Mouse (Mus musculus): ENCODE measurements at regions not wholly inside any gene's neighbourhood (a gene's known extent, or its start where the extent isn't known, plus 50 kb on each side); places are given as distances from the start of the nearest gene placed in this dataset.

GRCm38 (mm10) chr5:118436035-118436434 lies 124.4 kb upstream of the Med13l start:
- Histone ChIP-seq H3K27me3 (ENCODE audit: control insufficient read depth, insufficient read depth, low read length) (peaks cover 12% of the 10 kb centered on the region; the same call in 1 of the 2 replicates), H3K36me3 (ENCODE audit: control insufficient read depth, insufficient read depth, low read length) (no peaks in the 10 kb centered on the region), H3K4me3 (replicated peaks; ENCODE audit: low read length) (no peak overlapping the region), H3K9ac (ENCODE audit: low read length) (no peak overlapping the region), H3K27ac (ENCODE audit: low read length) (no peak overlapping the region), H3K9me3 (replicated peaks; ENCODE audit: control insufficient read depth, low read length) (0 out of 2 replicates have a peak, but pooled peaks cover 2% of the 10 kb centered on the region), H3K4me2 (ENCODE audit: low read depth, low read length) (no peak overlapping the region), H3K4me1 (ENCODE audit: control insufficient read depth, insufficient read depth, low read length) (peaks cover 14% of the 10 kb centered on the region)
- no peak for ATAC-seq (ENCODE audit: insufficient read depth, low FRiP score)
- WGBS, result 41% methylated on average over 9 of the region's 9 CpGs

- H3K36me3 ChIP-seq (ENCODE audit: control insufficient read depth, insufficient read depth, low read length), result no peaks in the 10 kb centered on the region
- WGBS, result 17% methylated on average over 22 of the region's 22 CpGs
- no peak overlapping the region for H3K4me3 ChIP-seq (replicated peaks; ENCODE audit: low read length)
- H3K27me3 ChIP-seq (ENCODE audit: control insufficient read depth, insufficient read depth, low read length), result peaks cover 12% of the 10 kb centered on the region; the same call in 1 of the 2 replicates
- H3K9me3 ChIP-seq (replicated peaks; ENCODE audit: control insufficient read depth, low read length), result no peaks in the 10 kb centered on the region
- 0 out of 2 replicates have a peak overlapping the region, but pooled peaks have one; percentile 31 for H3K9ac ChIP-seq (ENCODE audit: low read length)
- ATAC-seq (ENCODE audit: insufficient read depth, low FRiP score), result peak; percentile 28; the same call in 1 of the 2 replicates
- peaks cover 14% of the 10 kb centered on the region for H3K4me1 ChIP-seq (ENCODE audit: control insufficient read depth, insufficient read depth, low read length)
- H3K27ac ChIP-seq (ENCODE audit: low read length), result no peak overlapping the region
- peak overlapping the region; percentile 23; the same call in 1 of the 2 replicates for H3K4me2 ChIP-seq (ENCODE audit: low read depth, low read length)
Measured at GRCm38 (mm10) chr5:118436474-118437306, 123.8 kb upstream of the Med13l start.

- H3K27ac ChIP-seq (ENCODE audit: low read length), result no peak overlapping the region
- H3K9ac ChIP-seq (ENCODE audit: low read length), result no peak overlapping the region
- 36% methylated on average over 7 of the region's 7 CpGs for WGBS
- H3K27me3 ChIP-seq (ENCODE audit: control insufficient read depth, insufficient read depth, low read length), result peaks cover 12% of the 10 kb centered on the region; the same call in 1 of the 2 replicates
- no peak overlapping the region for H3K4me2 ChIP-seq (ENCODE audit: low read depth, low read length)
- no peak overlapping the region for H3K4me3 ChIP-seq (replicated peaks; ENCODE audit: low read length)
- H3K9me3 ChIP-seq (replicated peaks; ENCODE audit: control insufficient read depth, low read length), result no peaks in the 10 kb centered on the region
- H3K36me3 ChIP-seq (ENCODE audit: control insufficient read depth, insufficient read depth, low read length), result no peaks in the 10 kb centered on the region
- H3K4me1 ChIP-seq (ENCODE audit: control insufficient read depth, insufficient read depth, low read length), result peaks cover 14% of the 10 kb centered on the region
- no peak for ATAC-seq (ENCODE audit: insufficient read depth, low FRiP score)
Measured at GRCm38 (mm10) chr5:118437307-118437610, 123.2 kb upstream of the Med13l start.

DNA sequence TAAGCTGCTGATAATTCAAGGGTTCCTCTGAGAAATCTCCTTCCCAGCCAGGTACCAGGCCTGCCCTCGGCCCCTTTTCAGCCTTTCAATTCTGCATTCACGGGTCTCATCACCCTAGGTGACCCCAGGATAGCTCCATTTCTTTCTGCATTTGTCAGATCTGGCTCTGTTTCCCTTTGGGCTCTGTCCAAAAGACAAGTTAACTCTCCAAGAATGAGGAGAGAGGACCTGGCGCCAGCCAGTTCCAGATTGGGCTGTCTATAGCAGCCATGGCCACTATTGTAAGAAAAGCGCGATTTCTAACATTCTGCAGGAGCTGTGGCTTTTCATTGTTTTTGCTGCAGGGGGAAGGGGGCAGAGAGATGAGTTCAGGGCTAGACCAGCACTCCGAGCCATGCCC lies 122.5 kb upstream of the Med13l start:
- no peak for ATAC-seq (ENCODE audit: insufficient read depth, low FRiP score)
- WGBS, result 56% methylated on average over 6 of the region's 6 CpGs
- H3K4me3 ChIP-seq (replicated peaks; ENCODE audit: low read length), result no peak overlapping the region
- H3K27ac ChIP-seq (ENCODE audit: low read length), result no peak overlapping the region
- H3K4me1 ChIP-seq (ENCODE audit: control insufficient read depth, insufficient read depth, low read length), result peaks cover 14% of the 10 kb centered on the region
- H3K9ac ChIP-seq (ENCODE audit: low read length), result no peak overlapping the region
- H3K36me3 ChIP-seq (ENCODE audit: control insufficient read depth, insufficient read depth, low read length), result no peaks in the 10 kb centered on the region
- peaks cover 12% of the 10 kb centered on the region; the same call in 1 of the 2 replicates for H3K27me3 ChIP-seq (ENCODE audit: control insufficient read depth, insufficient read depth, low read length)
- H3K4me2 ChIP-seq (ENCODE audit: low read depth, low read length), result no peak overlapping the region
- H3K9me3 ChIP-seq (replicated peaks; ENCODE audit: control insufficient read depth, low read length), result no peaks in the 10 kb centered on the region

DNA sequence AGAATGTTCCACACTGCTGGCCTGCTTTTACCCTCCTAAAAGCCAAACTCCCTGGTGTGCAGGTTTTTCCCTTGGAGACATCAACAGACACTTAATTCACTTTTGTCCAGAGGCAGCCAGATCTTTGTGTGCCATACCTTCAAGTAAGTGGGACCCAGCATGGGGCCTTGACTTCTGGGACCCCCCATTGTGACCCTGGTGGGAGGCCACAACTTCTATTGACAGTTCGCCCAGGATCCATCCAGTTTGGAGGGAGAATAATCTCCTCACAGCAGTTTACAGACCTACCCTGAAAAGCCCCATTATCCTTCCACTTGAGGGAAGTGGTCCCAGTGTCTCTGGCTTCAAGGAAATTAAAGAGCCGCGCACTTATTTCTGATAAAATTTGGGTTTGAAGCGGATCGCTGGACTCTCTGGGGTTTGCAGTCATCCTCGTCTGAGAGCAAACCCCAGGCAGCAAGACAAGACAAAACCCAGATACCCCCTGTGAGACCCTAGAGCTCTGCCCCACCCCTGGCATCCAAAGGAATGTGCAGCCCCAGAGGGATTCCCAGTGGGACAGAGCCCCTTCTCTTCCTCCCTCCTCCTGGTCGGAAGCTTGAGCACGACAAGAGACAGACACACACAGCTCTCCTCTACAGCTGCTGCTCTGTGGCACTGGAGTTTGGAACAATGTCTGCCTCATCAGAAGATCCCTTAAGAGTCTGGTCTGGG lies 115.8 kb upstream of the Med13l start:
- H3K27me3 ChIP-seq (ENCODE audit: control insufficient read depth, insufficient read depth, low read length), result no peaks in the 10 kb centered on the region

GRCm38 (mm10) chr5:118445252-118445987 lies 115.1 kb upstream of the Med13l start:
- no peak overlapping the region for H3K27ac ChIP-seq (ENCODE audit: low read length)
- H3K9ac ChIP-seq (ENCODE audit: low read length), result no peak overlapping the region
- H3K27me3 ChIP-seq (ENCODE audit: control insufficient read depth, insufficient read depth, low read length), result no peaks in the 10 kb centered on the region
- no peaks in the 10 kb centered on the region for H3K36me3 ChIP-seq (ENCODE audit: control insufficient read depth, insufficient read depth, low read length)
- no peak for ATAC-seq (ENCODE audit: insufficient read depth, low FRiP score)
- WGBS, result 40% methylated on average over 10 of the region's 10 CpGs
- 0 out of 2 replicates have a peak, but pooled peaks cover 3% of the 10 kb centered on the region for H3K4me1 ChIP-seq (ENCODE audit: control insufficient read depth, insufficient read depth, low read length)
- H3K9me3 ChIP-seq (replicated peaks; ENCODE audit: control insufficient read depth, low read length), result no peaks in the 10 kb centered on the region
- H3K4me2 ChIP-seq (ENCODE audit: low read depth, low read length), result no peak overlapping the region
- H3K4me3 ChIP-seq (replicated peaks; ENCODE audit: low read length), result no peak overlapping the region

More for the DNA sequence above, 115.8 kb upstream of the Med13l start:
- no peak for ATAC-seq (ENCODE audit: insufficient read depth, low FRiP score)
- Histone ChIP-seq H3K4me3 (replicated peaks; ENCODE audit: low read length) (no peak overlapping the region), H3K9me3 (replicated peaks; ENCODE audit: control insufficient read depth, low read length) (no peaks in the 10 kb centered on the region), H3K27ac (ENCODE audit: low read length) (no peak overlapping the region), H3K4me2 (ENCODE audit: low read depth, low read length) (no peak overlapping the region), H3K36me3 (ENCODE audit: control insufficient read depth, insufficient read depth, low read length) (no peaks in the 10 kb centered on the region), H3K9ac (ENCODE audit: low read length) (no peak overlapping the region), H3K4me1 (ENCODE audit: control insufficient read depth, insufficient read depth, low read length) (0 out of 2 replicates have a peak, but pooled peaks cover 3% of the 10 kb centered on the region)
- WGBS, result 36% methylated on average over 8 of the region's 8 CpGs

GRCm38 (mm10) chr5:118445988-118446280 lies 114.5 kb upstream of the Med13l start:
- H3K9me3 ChIP-seq (replicated peaks; ENCODE audit: control insufficient read depth, low read length), result no peaks in the 10 kb centered on the region
- no peaks in the 10 kb centered on the region for H3K36me3 ChIP-seq (ENCODE audit: control insufficient read depth, insufficient read depth, low read length)
- H3K4me3 ChIP-seq (replicated peaks; ENCODE audit: low read length), result no peak overlapping the region
- H3K27ac ChIP-seq (ENCODE audit: low read length), result no peak overlapping the region
- H3K27me3 ChIP-seq (ENCODE audit: control insufficient read depth, insufficient read depth, low read length), result no peaks in the 10 kb centered on the region
- 0 out of 2 replicates have a peak, but pooled peaks cover 3% of the 10 kb centered on the region for H3K4me1 ChIP-seq (ENCODE audit: control insufficient read depth, insufficient read depth, low read length)
- no peak for ATAC-seq (ENCODE audit: insufficient read depth, low FRiP score)
- no peak overlapping the region for H3K4me2 ChIP-seq (ENCODE audit: low read depth, low read length)
- H3K9ac ChIP-seq (ENCODE audit: low read length), result no peak overlapping the region
- 69% methylated on average over 1 of the region's 1 CpGs for WGBS

DNA sequence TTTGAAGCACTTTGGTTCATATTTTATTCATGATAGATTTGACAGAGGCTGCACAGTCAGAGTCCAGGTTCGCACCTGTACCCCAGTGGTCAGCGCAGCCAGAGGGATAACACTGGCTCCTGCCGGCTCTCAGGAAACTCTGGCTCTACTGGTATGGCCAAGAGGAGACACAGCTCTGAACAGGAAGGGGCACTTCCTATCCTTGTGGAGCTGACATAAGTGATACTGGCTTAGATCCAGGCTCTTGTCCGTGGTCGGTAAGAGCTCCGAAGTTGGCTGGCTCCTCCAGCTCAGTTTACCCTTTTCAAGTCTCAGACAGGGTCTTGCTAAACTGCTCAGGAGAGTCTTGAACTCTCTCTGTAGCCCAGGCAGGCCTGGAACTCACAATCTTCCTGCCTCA lies 113.6 kb upstream of the Med13l start:
- no peak overlapping the region for H3K4me3 ChIP-seq (replicated peaks; ENCODE audit: low read length)
- no peaks in the 10 kb centered on the region for H3K36me3 ChIP-seq (ENCODE audit: control insufficient read depth, insufficient read depth, low read length)
- ATAC-seq (ENCODE audit: insufficient read depth, low FRiP score), result no peak
- 68% methylated on average over 6 of the region's 6 CpGs for WGBS
- no peaks in the 10 kb centered on the region for H3K9me3 ChIP-seq (replicated peaks; ENCODE audit: control insufficient read depth, low read length)
- no peak overlapping the region for H3K27ac ChIP-seq (ENCODE audit: low read length)
- no peak overlapping the region for H3K9ac ChIP-seq (ENCODE audit: low read length)
- H3K27me3 ChIP-seq (ENCODE audit: control insufficient read depth, insufficient read depth, low read length), result no peaks in the 10 kb centered on the region
- 0 out of 2 replicates have a peak, but pooled peaks cover 4% of the 10 kb centered on the region for H3K4me1 ChIP-seq (ENCODE audit: control insufficient read depth, insufficient read depth, low read length)
- no peak overlapping the region for H3K4me2 ChIP-seq (ENCODE audit: low read depth, low read length)

DNA sequence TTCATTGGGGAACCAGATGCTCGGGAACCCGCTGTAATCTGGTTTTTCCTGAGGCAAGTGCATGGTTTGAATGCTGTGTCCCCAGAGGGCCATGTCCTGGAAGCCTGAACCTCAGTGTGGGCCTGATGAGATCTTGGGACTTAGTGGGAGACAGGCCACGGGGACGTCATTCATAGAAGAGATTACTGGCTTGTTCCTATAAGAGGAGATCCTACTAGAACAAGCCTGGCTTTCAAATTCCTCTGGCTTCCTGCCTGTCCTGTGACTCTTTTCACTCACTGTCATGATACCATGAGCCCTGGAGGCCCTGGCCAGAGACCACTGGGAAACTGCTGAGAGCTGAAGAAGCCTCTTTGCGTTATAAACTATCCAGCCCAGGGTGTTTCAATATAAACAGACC lies 113.1 kb upstream of the Med13l start:
- no peak for ATAC-seq (ENCODE audit: insufficient read depth, low FRiP score)
- H3K4me2 ChIP-seq (ENCODE audit: low read depth, low read length), result no peak overlapping the region
- 72% methylated on average over 5 of the region's 5 CpGs for WGBS
- H3K9me3 ChIP-seq (replicated peaks; ENCODE audit: control insufficient read depth, low read length), result no peaks in the 10 kb centered on the region
- no peaks in the 10 kb centered on the region for H3K36me3 ChIP-seq (ENCODE audit: control insufficient read depth, insufficient read depth, low read length)
- 0 out of 2 replicates have a peak, but pooled peaks cover 9% of the 10 kb centered on the region for H3K4me1 ChIP-seq (ENCODE audit: control insufficient read depth, insufficient read depth, low read length)
- H3K4me3 ChIP-seq (replicated peaks; ENCODE audit: low read length), result no peak overlapping the region
- H3K27me3 ChIP-seq (ENCODE audit: control insufficient read depth, insufficient read depth, low read length), result no peaks in the 10 kb centered on the region
- no peak overlapping the region for H3K9ac ChIP-seq (ENCODE audit: low read length)
- H3K27ac ChIP-seq (ENCODE audit: low read length), result no peak overlapping the region

Measured in stomach, embryonic 16.5 days (tissue).